Mouse (Mus musculus) ES-Bruce4 (cell line): ENCODE results near the gene Chmp5. TPM values are rescaled to one million over a fixed set of nuclear protein-coding genes. Genes with fewer than 3 reads are reported as not detected.

Source experiments
- H3K27ac ChIP-seq: 2 replicates; pipeline ENCODE4 v1.5.1; 2012; ENCODE audit warnings: low read length, inconsistent platforms; ENCODE audit not compliant: insufficient read depth
- H3K27me3 ChIP-seq: 2 replicates; pipeline ENCODE4 v1.6.1; 2012; ENCODE audit warnings: mild to moderate bottlenecking, low read length, inconsistent platforms; ENCODE audit not compliant: control insufficient read depth, poor library complexity, insufficient read depth, severe bottlenecking
- H3K36me3 ChIP-seq: 2 replicates; pipeline ENCODE4 v1.6.1; 2012; ENCODE audit warnings: inconsistent platforms, mild to moderate bottlenecking, low read length, moderate library complexity; ENCODE audit not compliant: control insufficient read depth, poor library complexity, insufficient read depth, severe bottlenecking
- H3K4me1 ChIP-seq: one replicate; pipeline ENCODE4 v1.8.1; 2011; ENCODE audit warnings: low read length; ENCODE audit not compliant: control insufficient read depth, insufficient read depth
- H3K4me3 ChIP-seq: 2 replicates; pipeline ENCODE4 v1.5.1; 2011; ENCODE audit warnings: low read depth, mild to moderate bottlenecking, low read length
- H3K9ac ChIP-seq: 2 replicates; pipeline ENCODE4 v1.6.1; 2012; ENCODE audit warnings: low read depth, mild to moderate bottlenecking, inconsistent platforms; ENCODE audit not compliant: poor library complexity, severe bottlenecking
- H3K9me3 ChIP-seq: replicated peaks from 2 replicates; pipeline ENCODE4 v1.6.1; 2012; ENCODE audit warnings: mild to moderate bottlenecking, low read length, inconsistent platforms; ENCODE audit not compliant: control insufficient read depth, poor library complexity, insufficient read depth, severe bottlenecking
- CTCF ChIP-seq: IDR thresholded peaks from one replicate; pipeline ENCODE4 v1.8.1; 2011; ENCODE audit warnings: low read depth, low read length
- EP300 ChIP-seq: IDR thresholded peaks from 2 replicates; pipeline ENCODE4 v1.6.1; 2011; ENCODE audit warnings: low read depth, low read length; ENCODE audit not compliant: insufficient read depth
- POLR2A ChIP-seq: IDR thresholded peaks from one replicate; pipeline ENCODE4 v1.8.1; 2011; ENCODE audit warnings: low read length; ENCODE audit not compliant: insufficient read depth
- polyA plus RNA-seq: library from polyadenylated mRNA; stranded (reverse); fragments of >200 nt; gene quantifications from 2 replicates; pipeline ENCODE4 v1.2.4, GENCODE M21; 2011; ENCODE audit warnings: low read depth; ENCODE audit not compliant: missing spikeins, insufficient read depth, insufficient read length

Gene Chmp5
- polyA plus RNA-seq, 1 experiment: 120 TPM

DNA sequence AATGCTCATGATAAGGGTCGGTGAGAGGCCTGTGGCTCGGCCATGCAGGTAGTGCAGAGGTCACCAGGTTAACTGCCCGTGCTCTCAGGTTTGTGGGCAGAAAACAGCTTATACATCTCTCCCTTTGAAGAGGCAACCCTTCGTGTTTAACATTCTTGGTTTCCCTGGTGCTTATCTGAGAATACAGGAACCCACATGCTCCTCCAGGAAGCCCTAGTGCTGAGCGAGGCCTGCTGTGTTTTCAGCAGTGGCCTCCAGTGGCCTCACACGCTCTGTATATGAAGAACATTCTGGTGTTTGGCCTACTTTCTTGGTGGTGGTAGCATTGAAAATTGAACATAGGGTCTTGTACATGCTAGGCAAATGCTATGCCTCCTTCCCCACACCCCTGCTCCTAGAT lies 7.7 kb downstream of the Chmp5 start:
- H3K36me3 ChIP-seq: peaks cover 47% of the 10 kb centered on the region
- no peaks in the 10 kb centered on the region for H3K9me3 ChIP-seq
- no peaks in the 10 kb centered on the region for H3K27me3 ChIP-seq
- no peak overlapping the region for H3K27ac ChIP-seq
- H3K9ac ChIP-seq: no peak overlapping the region
- no peaks in the 10 kb centered on the region for H3K4me1 ChIP-seq
- no peak overlapping the region for H3K4me3 ChIP-seq
- TF ChIP-seq CTCF (no peak), POLR2A (no peak), EP300 (no peak)

- Histone ChIP-seq H3K4me3 (no peak overlapping the region), H3K9ac (no peak overlapping the region), H3K4me1 (no peaks in the 10 kb centered on the region), H3K27ac (no peak overlapping the region), H3K9me3 (no peaks in the 10 kb centered on the region), H3K27me3 (no peaks in the 10 kb centered on the region), H3K36me3 (peaks cover 29% of the 10 kb centered on the region)
- TF ChIP-seq POLR2A (no peak), CTCF (no peak), EP300 (no peak)
Observed at GRCm38 (mm10) chr4:40963536-40963935, 15.3 kb downstream of the Chmp5 start.

DNA sequence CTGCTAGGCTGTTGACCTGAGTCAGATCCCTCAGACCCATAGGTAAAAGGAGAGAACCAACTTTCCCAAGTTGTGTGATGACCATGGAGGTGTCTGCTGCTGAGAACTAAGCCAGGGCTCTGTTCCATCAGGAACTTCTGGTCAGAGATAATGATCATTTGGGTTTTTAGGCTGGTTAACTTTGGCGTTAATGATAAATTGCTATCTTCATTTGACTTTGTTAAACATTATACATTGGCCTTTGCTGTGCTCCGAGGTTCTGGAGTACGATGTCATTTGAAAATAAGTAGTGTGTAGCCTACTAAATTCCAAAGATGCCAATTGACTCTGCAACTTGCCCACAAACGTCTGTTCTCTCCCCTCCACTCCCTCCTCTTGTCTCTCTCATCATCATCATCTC lies 21.0 kb downstream of the Chmp5 start:
- no peak overlapping the region for H3K27ac ChIP-seq
- no peak overlapping the region for H3K4me3 ChIP-seq
- no peak overlapping the region for H3K9ac ChIP-seq
- no peaks in the 10 kb centered on the region for H3K27me3 ChIP-seq
- TF ChIP-seq EP300: no peak
- TF ChIP-seq POLR2A: no peak
- TF ChIP-seq CTCF: no peak
- H3K9me3 ChIP-seq: no peaks in the 10 kb centered on the region
- peaks cover 6% of the 10 kb centered on the region; the same call in 1 of the 2 replicates for H3K36me3 ChIP-seq
- no peaks in the 10 kb centered on the region for H3K4me1 ChIP-seq

DNA sequence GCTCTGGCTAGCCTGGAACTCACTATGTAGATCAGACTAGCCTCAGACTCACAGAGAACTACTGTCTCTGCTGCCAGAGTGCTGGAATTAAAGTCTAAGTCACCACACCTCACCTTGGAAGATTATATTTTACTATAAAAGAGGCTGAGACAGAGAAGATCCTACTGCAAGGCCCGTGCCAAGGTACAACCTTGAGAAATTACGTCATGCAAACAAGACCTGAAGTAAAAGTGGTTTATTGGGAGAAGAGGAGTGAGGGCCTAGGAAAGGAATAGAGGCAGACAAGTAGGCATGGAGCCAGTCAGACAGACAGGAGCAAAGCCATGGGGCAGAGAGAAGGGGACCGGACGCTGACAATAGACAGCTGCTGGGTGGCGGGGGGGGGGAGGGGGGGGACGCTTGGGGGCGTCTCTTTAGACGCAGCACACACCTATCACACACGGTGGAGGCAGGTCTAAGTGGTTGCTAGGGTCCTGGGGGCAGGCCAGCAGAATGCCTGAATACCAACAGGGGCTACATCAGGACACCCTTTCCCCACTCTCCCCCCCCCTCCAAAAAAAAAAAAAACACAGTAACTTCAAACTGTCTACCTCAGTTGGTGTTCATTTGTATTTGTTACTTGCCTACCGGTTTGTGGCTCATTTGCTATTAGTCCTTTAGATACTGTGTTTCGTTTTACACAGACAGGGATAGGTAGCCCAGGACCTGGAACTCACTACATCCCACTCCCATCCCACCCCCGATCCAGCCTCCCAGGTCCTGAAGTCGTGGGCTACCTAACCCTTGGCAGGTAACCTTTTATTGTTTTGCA lies 21.8 kb downstream of the Chmp5 start:
- peaks cover 6% of the 10 kb centered on the region; the same call in 1 of the 2 replicates for H3K36me3 ChIP-seq
- H3K9ac ChIP-seq: peak overlapping the region; percentile 75
- no peak overlapping the region for H3K27ac ChIP-seq
- TF ChIP-seq CTCF: no peak
- TF ChIP-seq EP300: no peak
- no peak for TF ChIP-seq POLR2A
- H3K4me3 ChIP-seq: peak overlapping the region; percentile 98
- no peaks in the 10 kb centered on the region for H3K9me3 ChIP-seq
- no peaks in the 10 kb centered on the region for H3K4me1 ChIP-seq
- no peaks in the 10 kb centered on the region for H3K27me3 ChIP-seq

- TF ChIP-seq CTCF (no peak), EP300 (no peak), POLR2A (no peak)
- Histone ChIP-seq H3K27ac (0 out of 2 replicates have a peak overlapping the region, but pooled peaks have one; percentile 26), H3K4me1 (no peaks in the 10 kb centered on the region), H3K36me3 (peaks cover 8% of the 10 kb centered on the region; the same call in 1 of the 2 replicates), H3K27me3 (no peaks in the 10 kb centered on the region), H3K9me3 (no peaks in the 10 kb centered on the region), H3K4me3 (peak overlapping the region; percentile 98), H3K9ac (peak overlapping the region; percentile 75)
Observed at GRCm38 (mm10) chr4:40970592-40970841, 22.3 kb downstream of the Chmp5 start.
